Mouse (Mus musculus) neural tube, embryonic 15.5 days (tissue): ENCODE data around the gene Gm8453. TPM values are rescaled to one million over a fixed set of nuclear protein-coding genes. Genes with fewer than 3 reads are reported as not detected.
"Not testable (repeated sequence)": the region's sequence is repeated elsewhere in the genome, so short reads cannot be mapped to it uniquely, and the experiment has no call there.

ENCODE experiments used
- ATAC-seq: fragments of 200-750 bp; cut with Nextera tagmentation; 2 replicates; pipeline ENCODE4 v1.8.0; 2017; ENCODE audit warnings: mild to moderate bottlenecking, moderate TSS enrichment, moderate library complexity; ENCODE audit not compliant: low FRiP score
- H3K27ac ChIP-seq: fragments of 300-500 bp; sonication (generic); replicated peaks from 2 replicates; pipeline ENCODE4 v1.5.1; 2015; ENCODE audit warnings: mild to moderate bottlenecking, inconsistent platforms
- H3K27me3 ChIP-seq: fragments of 300-500 bp; sonication (generic); replicated peaks from 2 replicates; pipeline ENCODE4 v1.6.1; 2015; ENCODE audit warnings: inconsistent platforms
- H3K36me3 ChIP-seq: fragments of 300-500 bp; sonication (generic); 2 replicates; pipeline ENCODE4 v1.6.1; 2015; ENCODE audit warnings: inconsistent platforms
- H3K4me1 ChIP-seq: fragments of 300-500 bp; sonication (generic); 2 replicates; pipeline ENCODE4 v1.6.1; 2015; ENCODE audit warnings: inconsistent platforms
- H3K4me2 ChIP-seq: fragments of 300-500 bp; sonication (generic); 2 replicates; pipeline ENCODE4 v1.6.1; 2015; ENCODE audit warnings: inconsistent platforms, mild to moderate bottlenecking, moderate library complexity
- H3K4me3 ChIP-seq: fragments of 300-500 bp; sonication (generic); replicated peaks from 2 replicates; pipeline ENCODE4 v1.5.1; 2015; ENCODE audit warnings: mild to moderate bottlenecking, inconsistent platforms
- H3K9ac ChIP-seq: fragments of 300-500 bp; sonication (generic); replicated peaks from 2 replicates; pipeline ENCODE4 v1.6.1; 2015; ENCODE audit warnings: mild to moderate bottlenecking, inconsistent platforms
- H3K9me3 ChIP-seq: fragments of 300-500 bp; sonication (generic); replicated peaks from 2 replicates; pipeline ENCODE4 v1.6.1; 2016; ENCODE audit warnings: inconsistent platforms
- WGBS: fragments of 180-500 bp; shearing (Covaris S2); methylation state at CpG from one replicate; pipeline ENCODE4 v1.1.7; 2015; ENCODE audit warnings: mixed read lengths; 5-methylcytosine and 5-hydroxymethylcytosine counted together
- polyA plus RNA-seq: library from polyadenylated mRNA; unstranded; fragments of >200 nt; fragmentation: Nextera tagmentation; extraction: Ambion mirVana; gene quantifications from 2 replicates; pipeline ENCODE4 v1.2.1, GENCODE M21; 2015

Gm8453 gene
- polyA plus RNA-seq: not detected in 2 replicates

DNA sequence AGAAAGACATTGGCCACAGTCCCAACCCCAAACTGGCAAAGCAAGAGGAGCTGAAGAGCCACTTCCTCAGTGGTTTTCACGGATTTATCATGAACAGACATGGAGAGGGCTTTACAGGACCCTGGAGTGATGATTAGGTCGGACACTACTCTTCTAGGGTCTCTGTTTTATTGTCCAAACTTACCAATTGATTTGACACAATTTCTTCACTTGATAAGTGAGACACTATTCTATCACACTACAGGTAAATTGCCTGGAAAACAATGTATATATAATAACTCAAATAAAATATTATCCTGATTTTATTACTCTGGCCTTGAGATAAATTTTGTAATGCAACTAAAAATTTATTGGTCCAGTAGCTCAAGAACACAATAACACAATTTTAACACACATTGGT is at the start of gene Gm8453:
Gene Gm8453, minus strand, starts transcription at position 101 of the 400 bp plus-strand sequence.
- H3K9ac ChIP-seq, H3K4me1 ChIP-seq, H3K4me2 ChIP-seq, H3K4me3 ChIP-seq, H3K9me3 ChIP-seq, H3K27me3 ChIP-seq, H3K36me3 ChIP-seq, H3K27ac ChIP-seq, ATAC-seq: not testable (repeated sequence)
- WGBS: 41% methylated on average over 2 of the region's 2 CpGs

DNA sequence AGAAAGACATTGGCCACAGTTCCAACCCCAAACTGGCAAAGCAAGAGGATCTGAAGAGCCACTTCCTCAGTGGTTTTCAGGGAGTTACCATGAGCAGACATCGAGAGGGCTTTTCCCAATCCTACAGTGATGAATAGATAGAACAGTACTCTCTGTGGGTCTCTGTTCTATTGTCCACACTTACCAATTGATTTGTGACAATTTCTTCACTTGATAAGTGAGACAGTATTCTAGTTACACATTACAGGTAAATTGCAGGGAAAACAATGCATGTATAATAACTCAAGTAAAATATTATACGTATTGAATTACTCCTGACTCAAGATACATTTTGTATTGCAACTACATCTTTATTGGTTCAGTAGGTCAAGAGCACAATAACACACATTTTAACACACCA is 28.1 kb downstream of the Gm8453 start, which contains the start of gene Gm8653:
Gene Gm8653, minus strand, starts transcription at position 101 of the 400 bp plus-strand sequence.
- not testable (repeated sequence) for H3K27ac ChIP-seq, H3K36me3 ChIP-seq, ATAC-seq, H3K9ac ChIP-seq, H3K4me2 ChIP-seq, H3K9me3 ChIP-seq, H3K4me3 ChIP-seq, H3K4me1 ChIP-seq, H3K27me3 ChIP-seq
- no CpG with 5 or more reads among the region's 2 CpGs for WGBS

DNA sequence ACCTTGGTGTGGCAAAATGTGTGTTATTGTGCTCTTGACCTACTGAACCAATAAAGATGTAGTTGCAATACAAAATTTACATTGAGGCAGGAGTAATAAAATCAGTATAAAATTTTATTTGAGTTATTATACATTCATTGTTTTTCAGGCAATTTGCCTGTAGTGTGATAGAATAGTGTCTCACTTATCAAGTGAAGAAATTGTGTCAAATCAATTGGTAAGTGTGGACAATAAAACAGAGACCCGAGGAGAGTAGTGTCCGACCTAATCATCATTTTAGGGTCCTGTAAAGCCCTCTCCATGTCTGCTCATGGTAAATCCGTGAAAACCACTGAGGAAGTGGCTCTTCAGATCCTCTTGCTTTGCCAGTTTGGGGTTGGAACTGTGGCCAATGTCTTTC is 40.2 kb downstream of the Gm8453 start, which contains the start of gene Vmn1r143:
Gene Vmn1r143, plus strand, starts transcription at position 301 of the 400 bp plus-strand sequence.
- not testable (repeated sequence) for H3K4me1 ChIP-seq, H3K9ac ChIP-seq, ATAC-seq, H3K4me3 ChIP-seq, H3K36me3 ChIP-seq, H3K27ac ChIP-seq, H3K9me3 ChIP-seq, H3K4me2 ChIP-seq, H3K27me3 ChIP-seq
- WGBS: no CpG with 5 or more reads among the region's 3 CpGs

Other genes starting within 250 kb of the Gm8453 start
- not detected in 2 replicates for gene Vmn1r137, start 234.9 kb downstream of the Gm8453 start, polyA plus RNA-seq
- not detected in 2 replicates for gene Vmn1r138, start 200.6 kb downstream of the Gm8453 start, polyA plus RNA-seq
- not detected in 2 replicates for gene Gm6176, start 173.2 kb downstream of the Gm8453 start, polyA plus RNA-seq
- not detected in 2 replicates for gene Vmn1r139, start 160.4 kb downstream of the Gm8453 start, polyA plus RNA-seq
- gene Gm16451, start 111.2 kb downstream of the Gm8453 start, polyA plus RNA-seq: not detected in 2 replicates
- not detected in 2 replicates for gene Gm10666, start 94.7 kb downstream of the Gm8453 start, polyA plus RNA-seq
- not detected in 2 replicates for gene Vmn1r142, start 65.4 kb downstream of the Gm8453 start, polyA plus RNA-seq
- not detected in 2 replicates for gene Vmn1r143, start 40.1 kb downstream of the Gm8453 start, polyA plus RNA-seq
- not detected in 2 replicates for gene Gm8653, start 28.2 kb downstream of the Gm8453 start, polyA plus RNA-seq
- gene Gm4187, start 100.2 kb upstream of the Gm8453 start, polyA plus RNA-seq: not detected in 2 replicates
- not detected in 2 replicates for gene Gm8660, start 141.6 kb upstream of the Gm8453 start, polyA plus RNA-seq
- gene Vmn1r148, start 184.1 kb upstream of the Gm8453 start, polyA plus RNA-seq: not detected in 2 replicates
- not detected in 2 replicates for gene Vmn1r149, start 208.7 kb upstream of the Gm8453 start, polyA plus RNA-seq
- gene Gm10665, start 234.6 kb upstream of the Gm8453 start, polyA plus RNA-seq: not detected in 2 replicates